Mouse (Mus musculus): ENCODE data around the gene Psap.
"Not testable (repeated sequence)": the region's sequence is repeated elsewhere in the genome, so short reads cannot be mapped to it uniquely, and the experiment has no call there.

The Psap gene

DNA sequence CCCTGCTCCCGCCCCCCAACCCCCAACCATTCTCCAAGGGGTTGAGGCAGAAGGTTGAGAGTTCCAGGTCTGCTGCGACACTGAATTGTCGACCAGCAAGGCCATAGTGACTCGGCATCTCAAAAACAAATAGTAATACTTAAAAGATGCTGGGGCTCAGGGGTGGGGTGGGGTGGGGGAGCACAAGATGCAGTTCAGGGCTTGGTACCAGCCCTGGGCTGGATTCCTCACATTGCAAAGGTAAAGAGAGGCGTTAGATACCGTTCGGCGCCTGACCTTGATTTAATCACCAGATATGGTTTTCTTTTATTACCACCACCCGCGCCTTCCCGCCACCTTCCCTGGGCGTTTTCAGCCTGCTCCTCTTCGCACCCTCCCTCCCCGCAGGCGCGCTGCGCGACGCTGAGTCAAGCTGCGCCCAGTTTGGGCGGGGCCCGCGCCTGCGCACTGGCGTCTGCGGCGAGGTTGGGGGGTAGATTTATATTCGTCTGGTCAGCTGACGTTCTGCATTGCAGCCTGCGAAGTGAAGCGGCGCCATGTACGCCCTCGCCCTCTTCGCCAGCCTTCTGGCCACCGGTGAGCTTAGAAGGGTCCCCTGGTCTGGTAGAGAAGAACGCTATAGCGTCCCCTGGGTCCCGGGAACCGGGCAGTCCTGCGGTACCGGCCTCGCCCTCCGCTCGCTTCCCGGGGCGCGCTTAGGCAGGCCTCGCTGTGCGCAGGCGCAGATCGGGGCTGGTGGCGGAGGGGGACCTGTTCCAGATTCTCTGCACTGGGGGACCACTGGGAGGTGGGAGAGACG lies at the start of gene Psap:
Gene Psap, plus strand, starts transcription at position 421 of the 799 bp plus-strand sequence.
- peak; percentile 93 to 95 for DNase-seq (ENCODE audit: low spot score in 2 of 2)

DNA sequence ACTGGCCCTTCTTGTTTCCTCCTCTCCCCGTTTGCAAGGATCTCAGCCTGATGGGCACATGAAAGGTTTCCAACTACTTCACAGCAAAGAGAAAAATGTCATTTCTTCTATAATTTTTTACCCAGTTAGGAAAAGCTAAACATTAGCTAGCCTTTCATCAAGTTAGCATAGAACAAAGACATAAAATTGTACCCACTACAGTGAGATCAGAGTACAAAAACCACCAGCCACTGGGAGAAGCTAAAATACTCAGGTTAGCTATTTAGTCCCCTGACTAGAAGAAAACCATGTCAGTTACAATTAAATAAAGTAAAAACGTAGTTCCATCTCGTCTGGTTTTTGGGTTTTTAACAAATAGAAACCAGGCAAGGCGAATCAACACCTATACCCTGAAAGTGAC lies 49.8 kb upstream of the Psap start:
- no peak for DNase-seq (ENCODE audit: low spot score in 2 of 2)

DNA sequence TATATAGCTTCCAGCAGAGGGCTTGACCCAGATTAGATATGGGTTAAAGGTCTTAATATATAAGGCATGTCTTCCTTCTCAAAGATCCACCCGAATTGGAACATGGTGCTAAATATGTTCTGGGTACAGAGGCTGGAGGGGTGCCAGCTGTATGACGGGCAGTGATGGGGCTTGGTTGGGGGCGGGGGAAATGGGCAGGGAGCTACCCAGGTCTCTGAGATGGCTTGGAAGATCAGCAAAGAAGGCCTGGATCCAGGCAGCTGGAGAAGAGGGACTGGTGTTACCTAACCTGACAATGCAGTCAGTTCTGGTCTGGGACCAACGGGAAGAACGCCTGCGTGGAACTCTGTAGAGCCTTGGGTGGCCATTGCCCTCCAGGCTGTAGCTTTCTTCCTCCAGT lies 48.3 kb upstream of the Psap start:
- DNase-seq (ENCODE audit: low spot score in 2 of 2): no peak

DNA sequence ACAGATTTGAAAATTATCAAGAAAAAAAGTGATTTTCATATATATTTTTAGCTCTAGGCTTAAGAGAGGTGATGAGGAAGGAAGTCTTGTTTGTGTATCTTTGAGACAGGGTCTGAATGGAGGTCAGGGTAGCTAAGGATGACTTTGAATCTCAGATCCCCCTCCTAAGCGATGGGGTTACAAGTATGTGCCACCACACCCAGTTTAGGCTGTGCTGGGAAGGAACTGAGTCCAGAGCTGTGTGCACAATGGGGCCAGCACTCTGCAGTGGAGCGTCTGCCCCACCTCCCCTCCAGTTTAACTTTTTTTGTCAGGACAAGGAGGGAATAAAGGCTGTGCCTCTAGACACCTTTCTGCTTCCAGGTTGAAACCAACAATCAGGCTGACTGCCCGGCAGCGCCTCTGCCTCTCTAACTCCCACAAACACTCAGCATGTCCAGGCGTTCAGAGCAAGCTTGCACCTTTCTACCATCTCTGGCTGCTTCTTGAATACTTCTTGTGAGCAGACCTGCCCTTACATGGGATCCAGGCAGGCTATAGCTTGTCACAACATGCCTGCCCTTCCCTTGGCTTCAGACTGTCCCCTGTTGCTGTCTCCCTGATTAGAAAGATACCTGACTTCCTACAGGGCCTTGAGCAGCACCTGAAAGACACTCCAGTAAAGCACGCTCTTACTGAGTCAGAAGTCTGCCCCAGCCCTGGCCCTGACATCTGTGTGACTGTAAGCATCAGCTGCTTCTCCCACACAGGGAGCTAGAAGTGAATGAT lies 46.9 kb upstream of the Psap start:
- peak; percentile 74 to 77 for DNase-seq (ENCODE audit: low spot score in 2 of 2)

DNA sequence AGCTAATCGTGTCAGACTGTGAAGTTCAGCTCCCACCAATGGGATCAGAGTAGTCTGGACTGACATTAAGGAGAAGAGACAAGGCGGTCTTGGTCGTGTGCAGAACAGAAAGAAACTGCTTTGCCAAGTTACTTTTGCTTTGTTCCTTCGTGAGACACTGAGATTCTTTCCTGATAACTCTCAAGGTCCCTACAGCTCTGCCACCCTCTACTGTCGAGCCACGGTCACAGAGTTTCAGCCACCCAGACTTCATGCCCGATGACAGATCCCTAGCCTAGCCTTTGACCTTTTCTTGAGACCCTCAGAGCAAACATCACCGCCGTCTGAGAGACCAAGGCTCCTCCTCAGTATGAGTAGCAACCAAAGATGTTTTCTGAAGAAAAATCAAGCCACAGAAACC lies 43.4 kb upstream of the Psap start:
- DNase-seq (ENCODE audit: low spot score in 2 of 2): peak; percentile 43 to 47

DNA sequence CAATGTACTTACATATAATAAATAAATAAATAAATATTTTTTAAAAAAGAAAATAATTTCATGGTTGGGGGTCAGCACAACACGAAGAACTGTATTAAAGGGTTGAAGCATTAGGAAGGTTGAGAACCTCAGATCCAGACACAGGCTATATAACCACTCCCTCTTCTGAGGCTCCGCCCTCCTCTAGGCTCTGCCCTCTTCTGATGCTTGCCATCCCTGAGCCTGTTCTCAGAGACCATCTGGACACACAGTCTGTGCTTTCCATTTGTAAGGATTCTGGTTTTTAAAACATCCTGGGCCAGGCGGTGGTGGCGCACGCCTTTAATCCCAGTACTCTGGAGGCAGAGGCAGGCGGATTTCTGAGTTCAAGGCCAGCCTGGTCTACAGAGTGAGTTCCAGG lies 41.6 kb upstream of the Psap start:
- not testable (repeated sequence) for DNase-seq (ENCODE audit: low spot score in 2 of 2)

DNA sequence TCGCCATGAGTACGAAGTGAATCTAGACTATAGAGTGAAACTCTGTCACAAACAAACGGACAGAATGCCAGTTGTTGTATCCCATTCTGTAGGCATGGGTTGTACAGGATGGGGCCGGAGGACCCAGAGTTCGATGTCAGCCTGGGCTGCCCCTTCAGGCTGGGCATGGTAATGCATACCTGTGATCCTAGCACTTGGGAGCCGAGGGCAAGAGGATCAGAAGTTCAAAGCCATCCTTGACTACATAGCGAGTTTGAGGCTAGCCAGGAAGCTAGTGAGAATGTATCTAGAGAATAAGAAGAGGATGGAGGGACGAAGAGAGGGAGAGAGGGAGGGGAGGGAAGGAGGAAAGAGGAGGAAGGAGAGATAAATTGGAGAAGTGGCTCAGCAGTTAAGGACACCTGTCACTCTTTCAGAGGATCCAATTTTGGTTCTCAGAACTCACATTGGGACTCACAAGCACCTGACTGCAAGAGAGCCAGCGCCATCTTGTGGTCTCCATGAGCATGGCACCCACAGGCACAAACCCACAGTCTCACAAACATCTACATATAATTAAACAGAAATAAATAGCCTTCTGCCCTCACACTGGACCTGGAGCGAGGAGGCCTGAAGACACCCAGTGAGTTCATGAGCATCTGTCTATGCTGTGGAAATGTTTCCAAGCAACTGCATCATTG lies 39.8 kb upstream of the Psap start:
- peak; percentile 64 to 68 for DNase-seq (ENCODE audit: low spot score in 2 of 2)

DNA sequence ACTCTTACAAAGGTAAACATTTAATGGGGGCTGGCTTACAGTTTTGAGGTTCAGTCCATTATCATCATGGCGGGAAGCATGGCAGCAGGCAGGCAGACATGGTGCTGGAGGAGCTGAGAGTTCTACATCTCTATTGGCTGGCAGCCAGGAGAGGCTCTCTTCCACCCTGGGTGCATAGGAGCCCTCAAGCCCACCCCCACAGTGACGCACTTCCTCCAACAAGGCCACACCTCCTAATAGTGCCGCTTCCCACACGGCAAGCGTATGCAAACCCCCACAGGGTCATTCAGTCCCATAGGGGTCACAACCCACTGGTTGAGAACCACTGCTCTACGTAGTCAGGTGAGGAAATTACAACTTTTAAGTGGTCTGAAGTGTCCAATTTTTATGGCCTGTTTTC lies 37.0 kb upstream of the Psap start:
- DNase-seq (ENCODE audit: low spot score in 2 of 2): no peak

DNA sequence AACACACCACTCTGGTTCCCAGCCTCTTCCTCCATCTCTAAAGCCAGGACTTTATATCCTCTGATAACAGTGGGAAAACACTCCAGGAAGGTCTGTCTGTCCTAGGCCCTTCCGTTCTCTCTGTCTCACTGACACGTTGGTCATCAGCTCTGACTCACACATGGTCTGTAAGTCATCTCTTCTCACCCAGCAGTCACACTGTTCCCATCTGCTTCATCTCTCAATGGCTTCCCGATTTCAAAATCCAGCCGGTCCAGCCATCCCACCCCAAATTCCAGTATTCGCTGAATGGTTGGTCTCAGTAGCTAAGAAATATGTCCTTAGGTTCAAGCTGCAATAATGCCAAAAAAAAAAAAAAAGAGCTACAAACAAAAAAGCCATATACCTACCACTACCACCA lies 33.5 kb upstream of the Psap start:
- no peak for DNase-seq (ENCODE audit: low spot score in 2 of 2)

DNA sequence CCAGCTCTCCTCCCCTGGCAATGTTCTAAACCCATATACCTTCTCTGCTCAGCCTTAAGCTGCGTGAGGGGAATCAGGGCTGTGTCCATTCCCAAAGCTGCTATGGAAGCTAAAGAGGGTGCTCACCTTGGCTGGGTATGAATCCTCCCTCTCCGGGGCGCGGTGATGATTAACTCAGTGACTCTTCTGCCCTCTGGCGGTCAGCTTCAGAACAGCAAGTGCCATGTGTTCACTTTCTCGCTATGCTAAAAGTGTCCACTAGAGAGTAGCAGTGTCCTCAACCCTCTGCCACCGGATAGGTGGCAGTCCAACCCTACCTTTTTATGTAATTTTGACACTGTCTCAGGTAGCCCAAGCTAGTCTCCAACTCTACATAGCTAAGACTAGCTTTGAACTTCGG lies 32.4 kb upstream of the Psap start:
- DNase-seq (ENCODE audit: low spot score in 2 of 2): peak; percentile 81 to 88

DNA sequence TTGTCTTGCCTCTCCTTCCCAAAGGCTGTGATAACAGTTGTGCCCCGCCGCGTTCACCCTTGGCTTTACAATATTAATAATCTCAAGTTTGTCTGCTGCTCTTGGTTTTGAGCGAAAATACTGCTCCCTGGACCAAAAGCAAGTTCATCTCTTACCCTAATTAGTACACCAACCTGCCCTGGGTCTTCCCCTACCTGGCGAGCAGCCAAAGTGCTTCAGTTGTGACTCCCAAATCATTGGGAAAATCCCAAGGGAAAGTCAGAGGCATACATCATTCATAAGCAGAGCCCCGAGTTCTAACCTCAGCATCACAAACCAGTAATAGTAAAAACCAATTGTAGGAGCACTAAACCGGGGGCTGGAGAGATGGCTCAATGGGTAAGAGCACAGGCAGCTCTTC lies 31.8 kb upstream of the Psap start:
- DNase-seq (ENCODE audit: low spot score in 2 of 2): no peak

DNA sequence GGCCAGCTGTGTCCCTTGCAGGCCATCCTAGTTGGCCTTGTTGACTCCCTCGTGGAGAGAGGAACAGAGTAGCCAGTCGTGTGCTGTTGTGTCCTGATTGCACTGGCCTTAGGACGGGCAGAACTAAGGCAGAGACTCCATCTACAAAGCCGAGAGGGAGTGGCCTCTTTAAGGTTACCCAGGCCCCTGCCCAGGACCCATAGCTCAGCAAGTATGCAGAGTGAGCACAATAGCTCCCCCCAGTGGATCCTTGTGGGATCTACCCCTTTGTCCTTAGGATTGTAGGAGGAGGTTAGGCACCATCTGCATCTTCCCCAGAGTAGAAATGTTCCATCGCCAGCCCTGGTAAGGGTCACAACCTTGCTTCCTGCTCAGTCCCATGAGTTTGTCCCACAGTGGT lies 30.9 kb upstream of the Psap start:
- peak; percentile 54 to 67 for DNase-seq (ENCODE audit: low spot score in 2 of 2)

DNA sequence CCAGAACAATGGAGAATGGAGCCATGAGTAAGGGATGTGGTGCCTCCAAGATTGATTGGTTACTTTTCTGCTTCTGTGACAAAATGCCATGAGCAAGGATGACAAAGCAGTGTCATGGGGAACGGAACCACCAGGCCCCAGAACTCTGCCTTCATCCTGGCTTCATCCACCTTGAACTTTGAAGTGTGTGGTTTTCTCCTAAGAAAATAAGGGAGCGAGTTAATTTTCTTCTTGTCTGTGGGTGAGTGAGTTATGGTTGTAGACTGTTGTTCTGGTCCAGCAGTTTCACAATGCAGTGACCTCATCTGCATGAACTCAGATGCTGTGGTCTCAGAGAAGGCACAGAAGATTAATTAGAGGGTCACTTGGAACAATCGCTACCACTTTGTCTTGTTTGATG lies 29.1 kb upstream of the Psap start:
- DNase-seq (ENCODE audit: low spot score in 2 of 2): not testable (repeated sequence)

DNA sequence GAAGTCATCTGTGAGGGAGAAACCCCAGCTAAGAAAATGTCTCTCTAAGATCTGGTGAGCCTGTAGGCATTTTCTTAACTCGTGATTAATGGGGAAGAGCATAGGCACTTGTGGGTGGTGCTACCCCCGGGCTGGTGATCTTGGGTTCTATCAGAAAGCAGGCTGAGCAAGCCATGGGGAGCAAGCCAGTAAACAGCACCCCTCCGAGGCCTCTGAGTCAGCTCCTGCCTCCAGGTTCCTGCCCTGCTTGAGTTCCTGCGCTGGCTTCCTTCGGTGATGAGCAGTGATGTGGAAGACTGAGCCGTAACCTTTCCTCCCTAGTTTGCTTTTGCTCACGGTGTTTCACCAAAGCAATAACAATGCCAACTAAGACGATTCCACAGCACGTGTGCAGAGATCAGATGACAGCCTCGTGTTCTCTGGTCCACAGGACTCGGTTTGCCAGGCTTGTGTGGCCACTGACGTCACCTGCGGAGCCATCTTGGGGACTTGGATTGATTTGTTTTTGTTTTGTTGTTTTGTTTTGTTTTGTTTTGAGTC lies 26.9 kb upstream of the Psap start:
- DNase-seq (ENCODE audit: low spot score in 2 of 2): no peak

DNA sequence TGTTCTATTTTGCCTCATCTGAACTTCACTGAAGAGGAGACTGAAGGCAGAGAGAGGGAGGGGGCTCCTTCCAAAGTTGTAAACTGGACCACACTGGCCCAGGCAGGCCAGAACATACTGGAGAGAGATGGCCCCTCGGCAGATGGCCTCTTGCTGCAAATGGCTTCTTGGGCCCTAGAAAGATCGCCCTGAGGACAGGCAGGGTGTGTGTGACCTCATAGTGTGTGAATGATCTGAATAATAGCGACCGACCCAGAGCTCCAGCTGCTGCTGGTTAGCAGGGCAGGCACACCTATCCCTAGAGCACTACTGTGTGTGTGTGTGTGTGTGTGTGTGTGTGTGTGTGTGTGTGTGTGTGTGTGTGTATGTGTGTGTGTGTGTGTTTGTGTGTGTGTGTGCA lies 25.2 kb upstream of the Psap start:
- DNase-seq (ENCODE audit: low spot score in 2 of 2): no peak

DNA sequence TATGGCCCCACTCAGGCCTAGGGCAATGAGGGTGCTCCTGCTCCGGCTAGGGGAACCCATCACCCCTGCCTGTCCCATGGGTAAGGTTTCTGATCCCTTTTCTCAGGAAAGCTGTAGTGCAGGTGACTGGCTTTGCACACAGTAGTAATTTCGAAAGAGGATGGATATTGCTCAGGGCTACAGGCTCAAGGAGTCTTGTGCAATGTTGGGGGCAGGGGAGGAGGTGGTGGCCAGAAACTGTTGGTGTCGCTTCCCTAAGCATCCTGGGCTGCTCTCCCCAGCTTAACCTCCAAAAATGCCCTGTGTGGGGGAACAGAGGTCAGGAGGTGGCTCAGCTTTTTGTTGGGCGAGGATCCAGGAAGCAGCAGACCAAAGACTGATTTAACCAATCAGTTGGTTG lies 24.8 kb upstream of the Psap start:
- peak in 1 of 2 experiments; percentile 42 for DNase-seq (ENCODE audit: low spot score in 2 of 2)

DNA sequence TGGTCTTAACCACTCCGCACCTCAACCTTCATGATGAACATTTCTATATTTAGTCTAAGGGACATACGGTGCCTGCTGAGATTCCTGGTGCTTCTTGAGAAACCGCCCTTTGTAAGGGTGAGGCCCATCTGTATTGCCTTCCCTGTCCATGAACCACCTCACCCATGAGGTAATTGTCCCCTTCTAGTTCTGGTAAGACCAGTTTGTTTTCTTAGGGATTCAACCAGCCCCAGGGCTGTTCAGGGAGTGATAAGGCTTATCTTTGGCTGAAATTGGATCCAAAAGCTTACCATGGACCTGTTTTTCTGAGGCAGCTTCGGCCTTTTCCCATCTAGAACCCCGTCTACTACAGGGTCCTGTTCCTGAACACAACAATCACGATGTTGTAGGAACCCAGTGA lies 21.3 kb upstream of the Psap start:
- DNase-seq (ENCODE audit: low spot score in 2 of 2): no peak

DNA sequence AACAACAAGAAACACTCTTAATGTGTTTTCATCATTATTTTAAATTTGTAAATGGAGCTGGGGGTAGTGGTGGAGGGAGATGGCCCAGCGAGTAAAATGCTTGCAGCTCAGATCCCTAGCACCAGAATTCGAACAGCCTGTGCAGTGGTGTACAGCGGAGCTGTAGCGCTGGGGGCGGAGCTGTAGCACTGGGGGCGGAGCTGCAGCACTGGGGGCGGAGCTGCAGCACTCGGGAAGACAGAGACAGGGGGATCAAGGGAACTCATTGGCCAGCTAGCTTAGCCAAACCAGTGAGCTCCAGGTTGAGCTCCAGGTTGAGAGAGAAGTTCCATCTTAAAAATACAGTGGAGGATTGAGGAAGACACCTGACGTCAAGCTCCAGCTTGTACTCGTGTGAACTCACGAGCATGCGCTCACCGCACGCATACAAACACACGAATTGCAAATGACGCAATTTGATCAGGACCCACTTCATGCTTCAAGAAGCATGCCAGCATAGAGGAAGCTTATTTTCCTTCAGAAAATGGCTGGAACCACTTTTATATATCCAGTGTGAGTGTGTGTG lies 20.1 kb upstream of the Psap start:
- no peak for DNase-seq (ENCODE audit: low spot score in 2 of 2)

DNA sequence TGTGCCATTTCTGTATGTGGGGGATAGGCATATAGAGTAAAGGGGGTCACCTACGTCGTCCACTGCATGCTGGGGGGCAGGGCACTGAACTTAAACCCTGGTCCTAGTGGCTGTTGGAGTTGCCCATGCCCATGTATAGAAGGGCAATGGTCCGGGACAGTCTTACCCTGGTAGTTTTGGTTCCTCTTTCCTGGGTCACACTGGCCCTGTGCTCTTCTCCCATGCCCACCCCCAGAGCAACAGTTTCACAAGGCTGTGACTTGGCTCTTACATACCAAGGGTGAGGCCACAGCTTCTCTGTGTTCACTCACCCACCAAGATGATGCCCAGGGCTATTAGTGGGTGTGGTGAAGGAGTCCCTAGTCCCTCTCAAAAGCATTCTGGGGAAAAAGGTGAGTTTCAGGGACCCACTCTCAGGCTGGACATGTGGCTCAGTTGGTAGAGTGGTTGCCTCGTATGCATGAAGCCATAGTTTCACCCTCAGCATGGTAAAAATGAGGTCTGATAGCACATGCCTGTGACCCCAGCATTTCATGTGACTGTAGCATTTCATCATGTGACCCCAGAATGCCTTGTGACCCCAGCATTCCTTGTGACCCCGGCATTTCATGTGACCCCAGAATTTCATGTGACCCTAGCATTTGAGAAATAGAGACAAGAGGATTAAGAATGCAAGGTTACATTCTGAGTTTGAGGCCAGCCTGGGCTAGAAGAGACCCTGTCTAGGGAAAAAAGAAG lies 16.7 kb upstream of the Psap start:
- DNase-seq (ENCODE audit: low spot score in 2 of 2): peak; percentile 83 to 86

DNA sequence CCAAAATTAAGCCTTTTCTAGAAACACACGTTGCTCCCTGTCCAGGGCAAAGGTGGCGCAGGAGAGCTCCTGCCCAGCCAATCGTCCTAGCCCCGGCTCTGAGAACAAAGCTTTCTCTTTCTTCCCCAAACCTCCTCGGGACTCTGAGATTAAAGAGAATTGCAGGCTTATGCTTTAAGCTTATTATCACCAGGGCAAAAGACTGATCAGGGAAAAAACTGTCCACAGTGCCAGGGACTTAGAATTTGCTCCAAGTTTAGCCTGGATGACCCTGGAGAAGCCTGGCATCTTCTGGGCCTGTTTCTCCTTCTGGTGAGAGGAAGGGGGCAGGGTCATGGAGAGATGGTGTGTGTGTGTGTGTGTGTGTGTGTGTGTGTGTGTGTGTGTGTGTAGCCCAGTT lies 15.9 kb upstream of the Psap start:
- no peak for DNase-seq (ENCODE audit: low spot score in 2 of 2)

DNA sequence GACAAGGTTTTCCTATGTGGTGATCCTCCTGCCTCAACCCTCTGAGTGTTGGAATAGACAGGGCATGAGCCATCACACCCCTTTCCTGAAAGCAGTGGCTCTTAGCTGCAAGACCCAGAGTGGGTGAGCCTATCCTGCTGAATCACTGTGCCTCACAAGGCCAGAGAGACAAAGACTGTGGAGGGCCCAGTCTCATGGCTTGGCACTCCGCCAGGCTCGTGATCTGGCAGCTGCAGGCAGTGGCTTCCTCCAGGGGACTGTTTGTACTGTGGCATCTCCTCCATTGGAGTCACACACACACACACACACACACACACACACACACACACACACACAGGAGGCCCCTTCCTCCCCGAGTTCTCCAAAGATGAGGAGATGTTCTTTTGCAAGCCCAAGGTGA lies 15.0 kb upstream of the Psap start:
- DNase-seq (ENCODE audit: low spot score in 2 of 2): peak; percentile 82 to 83
